Mouse (Mus musculus) left cerebral cortex, adult 18-20 months (tissue): ENCODE data around the gene Psmd2. TPM values are rescaled to one million over a fixed set of nuclear protein-coding genes. Genes with fewer than 3 reads are reported as not detected.

Experiments used
- DNase-seq, 2 experiments: peaks; one replicate each; pipeline ENCODE4 v3.0.0; 2021 to 2022; ENCODE audit warnings: low spot score in 2 of 2, mixed read lengths in 1 of 2
- long read RNA-seq, 2 experiments: library from polyadenylated mRNA; stranded (forward); transcript quantifications; one replicate each; pipeline ENCODE4 v2.0.0; 2021
- total RNA-seq, 2 experiments: library from RNA; stranded (reverse); gene quantifications; 2 replicates each; pipeline ENCODE4 v1.2.3; 2021

Psmd2 gene
- total RNA-seq: 100 to 1,000 TPM; 223 to 226 TPM
- long read RNA-seq, experiment 1, transcript Psmd2-201 (21 exons, 2,961 nt): major isoform, 359 of 415 reads
- long read RNA-seq, experiment 1, partial matches to known transcripts: 23 of 415 reads
- long read RNA-seq, experiment 1, other reads (novel, unspliced or antisense): 32 of 415 reads
- long read RNA-seq, experiment 2, transcript Psmd2-201 (21 exons, 2,961 nt): major isoform, 281 of 329 reads
- long read RNA-seq, experiment 2, partial matches to known transcripts: 34 of 329 reads
- long read RNA-seq, experiment 2, other reads (novel, unspliced or antisense): 14 of 329 reads

- DNase-seq: peak; percentile 98 to 99
Measured at GRCm38 (mm10) chr16:20651076-20651946, at the start of gene Psmd2. Gene Psmd2, plus strand, starts transcription at chr16:20651652.

- no peak for DNase-seq
Measured at GRCm38 (mm10) chr16:20604705-20605104, 46.7 kb upstream of the Psmd2 start.

- DNase-seq: peak; percentile 64 to 81
Measured at GRCm38 (mm10) chr16:20610501-20611356, 40.7 kb upstream of the Psmd2 start.

- peak; percentile 62 to 74 for DNase-seq
Measured at GRCm38 (mm10) chr16:20611357-20612227, 39.9 kb upstream of the Psmd2 start, which contains the start of the genes Eef1akmt4, Gm49333 and Alg3. Gene Eef1akmt4, plus strand, starts transcription at chr16:20611593. Gene Gm49333, plus strand, starts transcription at chr16:20611610. Gene Alg3, minus strand, starts transcription at chr16:20611735.

- DNase-seq: peak in 1 of 2 experiments; percentile 19
Measured at GRCm38 (mm10) chr16:20619541-20620398, 31.7 kb upstream of the Psmd2 start.

GRCm38 (mm10) chr16:20620399-20620735 is 31.1 kb upstream of the Psmd2 start:
- no peak for DNase-seq

- peak in 1 of 2 experiments; percentile 36 for DNase-seq
Measured at GRCm38 (mm10) chr16:20620751-20621190, 30.7 kb upstream of the Psmd2 start.

GRCm38 (mm10) chr16:20621191-20621990 is 30.1 kb upstream of the Psmd2 start, which contains the start of gene Camk2n2:
Gene Camk2n2, minus strand, starts transcription at chr16:20621287.
- peak; percentile 60 to 72 for DNase-seq

- DNase-seq: peak; percentile 53 to 70
Measured at GRCm38 (mm10) chr16:20621991-20622685, 29.3 kb upstream of the Psmd2 start.

- no peak for DNase-seq
Measured at GRCm38 (mm10) chr16:20623211-20623610, 28.2 kb upstream of the Psmd2 start.

GRCm38 (mm10) chr16:20628871-20629391 is 22.5 kb upstream of the Psmd2 start:
- DNase-seq: peak; percentile 44 to 55

GRCm38 (mm10) chr16:20629731-20630634 is 21.5 kb upstream of the Psmd2 start, which contains the start of gene Ece2:
Gene Ece2, plus strand, starts transcription at chr16:20629828.
- DNase-seq: peak in 1 of 2 experiments; percentile 22

- DNase-seq: no peak
Measured at GRCm38 (mm10) chr16:20637410-20637809, 14.0 kb upstream of the Psmd2 start.

- DNase-seq: peak; percentile 15 to 27
Measured at GRCm38 (mm10) chr16:20638367-20638766, 13.1 kb upstream of the Psmd2 start.

GRCm38 (mm10) chr16:20642161-20642560 is 9.3 kb upstream of the Psmd2 start:
- peak; percentile 81 for DNase-seq

- no peak for DNase-seq
Measured at GRCm38 (mm10) chr16:20643911-20644310, 7.5 kb upstream of the Psmd2 start.
